Mouse (Mus musculus): Measurements from ENCODE around the gene Mrps24. TPM values are rescaled to one million over a fixed set of nuclear protein-coding genes. Genes with fewer than 3 reads are reported as not detected.

Mrps24 gene
- polyA plus RNA-seq, 1 experiment from 2014 or later: 219 TPM

GRCm38 (mm10) chr11:5682541-5682940 lies 32.9 kb downstream of the Mrps24 start:
- Histone ChIP-seq H3K4me2 (replicated peaks; ENCODE audit: low read depth) (no peak overlapping the region), H3K27me3 (ENCODE audit: control insufficient read depth, insufficient read depth, low read length) (no peaks in the 10 kb centered on the region), H3K27ac (replicated peaks) (no peak overlapping the region), H3K9me3 (ENCODE audit: control insufficient read depth, low read length) (no peaks in the 10 kb centered on the region), H3K4me3 (ENCODE audit: low read depth, low read length) (no peak overlapping the region), H3K9ac (ENCODE audit: low read length) (no peak overlapping the region), H3K36me3 (ENCODE audit: control insufficient read depth, insufficient read depth, low read length) (no peaks in the 10 kb centered on the region), H3K4me1 (replicated peaks; ENCODE audit: control insufficient read depth, insufficient read depth) (no peaks in the 10 kb centered on the region)
- no peak for DNase-seq (ENCODE audit: low spot score)
- TF ChIP-seq CTCF (IDR thresholded peaks at IDR 0.05; ENCODE audit: low read depth) (no peak), EP300 (optimal IDR thresholded peaks at IDR 0.05) (no peak)
- ATAC-seq (ENCODE audit: low FRiP score, low TSS enrichment): no peak
- 55% methylated on average over 6 of the region's 6 CpGs for WGBS

Other genes starting within 250 kb of the Mrps24 start
- gene Xbp1, start 195.0 kb downstream of the Mrps24 start, polyA plus RNA-seq (2015; fragmentation: Nextera tagmentation; extraction: Ambion mirVana): 221 and 223 TPM in 2 replicates
- gene Ccdc117, start 173.5 kb downstream of the Mrps24 start, polyA plus RNA-seq (2015; fragmentation: Nextera tagmentation; extraction: Ambion mirVana): 8.7 and 9.2 TPM in 2 replicates
- gene Ankrd36, start 146.0 kb downstream of the Mrps24 start, polyA plus RNA-seq (2015; fragmentation: Nextera tagmentation; extraction: Ambion mirVana): not detected in 2 replicates
- gene Urgcp, start 46.7 kb upstream of the Mrps24 start, polyA plus RNA-seq (2015; fragmentation: Nextera tagmentation; extraction: Ambion mirVana): 14.1 and 15.4 TPM in 2 replicates
- gene Dbnl, start 72.8 kb upstream of the Mrps24 start, polyA plus RNA-seq (2015; fragmentation: Nextera tagmentation; extraction: Ambion mirVana): 99.8 and 104 TPM in 2 replicates
- gene Pgam2, start 88.1 kb upstream of the Mrps24 start, polyA plus RNA-seq (2015; fragmentation: Nextera tagmentation; extraction: Ambion mirVana): 2.8 and 3.9 TPM in 2 replicates
- gene Polm, start 122.3 kb upstream of the Mrps24 start, polyA plus RNA-seq (2015; fragmentation: Nextera tagmentation; extraction: Ambion mirVana): 5.7 and 6.3 TPM in 2 replicates
- gene Aebp1, start 146.3 kb upstream of the Mrps24 start, polyA plus RNA-seq (2015; fragmentation: Nextera tagmentation; extraction: Ambion mirVana): 19.6 and 21.9 TPM in 2 replicates
- 49.3 and 51.1 TPM in 2 replicates for gene Pold2, start 162.6 kb upstream of the Mrps24 start, polyA plus RNA-seq (2015; fragmentation: Nextera tagmentation; extraction: Ambion mirVana)
- gene Myl7, start 183.1 kb upstream of the Mrps24 start, polyA plus RNA-seq (2015; fragmentation: Nextera tagmentation; extraction: Ambion mirVana): 147 and 150 TPM in 2 replicates
- 1.9 and 2.0 TPM in 2 replicates for gene Gck, start 234.4 kb upstream of the Mrps24 start, polyA plus RNA-seq (2015; fragmentation: Nextera tagmentation; extraction: Ambion mirVana)
- gene Ykt6, start 240.0 kb upstream of the Mrps24 start, polyA plus RNA-seq (2015; fragmentation: Nextera tagmentation; extraction: Ambion mirVana): 47.0 and 47.7 TPM in 2 replicates